Mouse (Mus musculus) T-helper 2 cell (primary cell): ENCODE measurements around the gene Itga3.
"Not testable (repeated sequence)": the region's sequence is repeated elsewhere in the genome, so short reads cannot be mapped to it uniquely, and the experiment has no call there.

Experiments
- in situ Hi-C: fragments of 300-600 bp; cut with MboI, MseI; formaldehyde crosslinking; loops from one replicate; pipeline ENCODE4 v1.15.1; 2025; ENCODE audit warnings: high pct_unique_total_duplicates

The Itga3 gene

DNA sequence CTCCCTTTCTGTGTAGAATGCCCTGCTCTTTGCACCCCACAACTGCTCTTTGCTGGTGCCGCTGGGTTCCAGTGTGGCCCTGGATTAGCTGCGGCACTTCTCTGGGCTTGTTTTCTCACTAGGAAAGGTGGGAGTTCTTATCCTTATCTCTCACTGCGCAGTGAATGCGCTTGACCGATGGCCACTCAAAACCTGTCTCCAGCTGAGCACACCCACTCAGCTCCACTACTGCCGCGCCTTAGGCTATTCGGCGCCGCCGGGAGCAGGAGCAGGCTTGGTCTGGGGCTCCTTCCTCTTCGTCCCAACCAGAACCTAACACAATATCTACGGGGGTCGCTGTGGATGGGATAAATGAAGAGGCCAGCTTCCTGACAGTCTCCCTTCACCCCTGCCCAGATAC is 43.0 kb downstream of the Itga3 start:
- in situ Hi-C loops = no loop called here

DNA sequence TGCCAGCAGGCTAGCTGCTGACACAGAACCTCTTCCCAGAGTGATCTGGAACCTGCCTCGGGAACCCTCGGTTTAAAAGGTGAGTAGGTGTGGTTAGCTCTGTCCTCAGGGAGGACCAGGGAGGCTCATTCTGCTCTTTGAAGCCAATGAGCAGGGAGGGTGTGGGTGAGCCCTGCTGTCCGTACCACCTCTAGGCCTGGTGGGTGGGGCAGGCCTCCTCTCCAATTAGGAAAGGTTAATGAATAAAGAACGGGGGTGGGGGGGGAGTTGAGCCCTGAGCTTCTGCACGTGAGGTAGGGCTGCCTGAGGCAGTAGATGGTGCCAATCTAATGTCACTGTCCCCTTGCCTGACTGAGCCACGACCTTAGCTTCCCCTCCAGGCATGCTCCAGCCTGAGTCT is 43.7 kb downstream of the Itga3 start:
- in situ Hi-C loops = no loop called here

DNA sequence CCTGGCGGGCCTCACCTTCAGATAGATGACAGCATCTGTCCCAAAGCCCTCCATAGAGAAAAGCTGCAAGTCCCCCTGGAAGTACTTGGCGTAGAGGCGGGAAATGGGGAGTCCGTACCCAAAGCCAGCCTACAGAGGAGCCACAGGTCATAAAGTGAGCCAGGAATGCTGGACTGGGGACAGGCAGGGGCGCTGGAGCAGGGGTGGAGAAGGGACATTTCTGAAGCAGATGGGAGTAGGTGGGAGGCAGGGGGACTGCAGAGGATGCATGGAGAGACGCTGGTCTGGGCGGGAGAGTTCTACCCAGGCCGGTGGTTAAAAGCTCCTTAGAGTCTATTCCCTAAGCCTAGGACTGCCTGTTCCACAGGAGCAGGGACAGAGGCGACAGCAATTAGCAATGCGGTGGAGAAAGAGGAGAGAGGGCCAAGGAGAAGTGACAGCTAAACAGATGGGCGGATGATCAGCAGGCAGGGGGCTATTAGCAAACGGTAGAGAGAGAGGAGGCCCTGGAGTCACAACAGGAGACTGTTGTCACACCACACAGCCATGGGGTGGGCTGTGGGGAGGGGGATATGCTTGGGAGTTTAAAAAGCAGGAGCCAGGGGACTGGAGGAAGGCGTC is 48.6 kb downstream of the Itga3 start:
- in situ Hi-C loops = no loop called here

DNA sequence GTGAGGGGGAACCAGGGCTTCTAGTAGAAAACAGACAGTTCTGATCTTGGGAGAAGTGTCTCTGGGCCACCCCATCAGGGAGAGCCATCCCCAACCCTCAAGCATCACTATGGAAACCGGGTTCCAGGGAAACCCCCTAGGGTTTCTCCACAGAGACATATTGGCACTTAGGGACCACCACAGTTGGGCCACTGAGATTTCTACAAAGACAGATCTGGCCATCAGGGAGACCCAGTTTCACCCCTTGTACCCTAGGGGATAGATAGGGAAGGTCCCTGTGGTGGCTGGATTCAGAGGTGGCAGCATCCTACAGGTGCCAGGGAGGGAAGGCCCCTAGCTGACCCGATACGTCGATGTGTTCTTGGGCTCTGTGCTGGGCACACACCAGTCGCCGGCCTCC is 49.8 kb downstream of the Itga3 start:
- in situ Hi-C loops = no loop called here

DNA sequence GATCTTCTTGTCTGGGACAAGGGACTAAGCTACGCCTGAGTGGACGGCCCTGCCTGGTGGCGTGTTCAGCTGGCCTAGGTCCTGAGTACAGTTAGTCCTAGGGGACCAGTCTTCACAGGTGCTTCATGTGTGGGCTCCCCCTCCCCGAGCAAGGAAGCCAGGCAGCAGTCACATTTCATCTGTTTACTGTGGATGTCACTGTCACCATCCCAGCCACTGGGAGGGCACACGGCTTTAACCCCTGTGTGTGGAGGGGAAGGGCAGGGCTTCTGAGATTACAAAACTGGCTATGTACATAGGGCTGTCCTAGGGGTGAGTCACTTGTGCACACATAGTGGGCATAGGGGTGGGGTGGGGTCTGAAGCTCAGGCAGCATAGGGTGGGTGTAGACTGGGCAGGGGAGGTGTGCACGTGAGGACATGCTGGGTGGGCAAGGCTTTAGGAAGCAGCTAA is 50.5 kb downstream of the Itga3 start:
- in situ Hi-C loops = no loop called here

DNA sequence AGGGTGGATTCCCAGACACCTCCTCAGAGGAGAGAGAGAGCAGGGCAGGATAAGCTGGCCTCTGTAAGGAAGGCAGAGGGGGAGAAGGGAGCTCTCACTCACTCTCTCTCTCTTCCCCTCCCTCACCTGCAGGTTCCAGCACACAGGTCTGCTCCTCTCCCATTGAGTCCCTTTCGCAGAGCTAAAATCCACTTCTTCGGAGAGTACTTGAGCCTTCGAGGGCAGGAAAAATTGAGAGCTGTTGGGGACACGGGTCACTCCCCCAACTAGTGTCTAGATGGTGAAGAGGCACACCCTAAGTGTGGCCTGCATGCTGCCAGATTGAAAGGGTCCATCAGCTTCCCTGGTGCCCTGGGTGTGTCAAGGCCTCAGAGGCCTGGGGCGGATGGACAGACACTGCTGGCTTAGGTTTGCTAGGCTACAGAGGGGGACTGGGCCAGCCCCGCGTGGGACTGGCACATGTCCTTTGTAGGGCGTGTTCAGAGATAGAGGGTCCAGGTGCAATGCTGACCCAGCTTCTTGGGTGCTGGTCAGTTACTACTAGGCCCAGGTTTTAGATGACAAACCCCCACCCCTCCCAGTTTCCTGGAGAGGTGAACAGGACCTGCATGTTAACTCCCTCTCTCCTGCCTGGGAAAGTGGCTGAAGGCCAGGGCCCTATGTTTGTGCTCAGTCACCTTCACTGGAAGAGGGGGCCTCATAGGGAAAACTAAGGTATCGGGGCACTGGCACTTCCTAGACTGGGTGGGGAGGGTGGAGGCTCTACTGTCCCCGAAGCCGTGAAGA is 51.2 kb downstream of the Itga3 start:
- in situ Hi-C loops = no loop called here

DNA sequence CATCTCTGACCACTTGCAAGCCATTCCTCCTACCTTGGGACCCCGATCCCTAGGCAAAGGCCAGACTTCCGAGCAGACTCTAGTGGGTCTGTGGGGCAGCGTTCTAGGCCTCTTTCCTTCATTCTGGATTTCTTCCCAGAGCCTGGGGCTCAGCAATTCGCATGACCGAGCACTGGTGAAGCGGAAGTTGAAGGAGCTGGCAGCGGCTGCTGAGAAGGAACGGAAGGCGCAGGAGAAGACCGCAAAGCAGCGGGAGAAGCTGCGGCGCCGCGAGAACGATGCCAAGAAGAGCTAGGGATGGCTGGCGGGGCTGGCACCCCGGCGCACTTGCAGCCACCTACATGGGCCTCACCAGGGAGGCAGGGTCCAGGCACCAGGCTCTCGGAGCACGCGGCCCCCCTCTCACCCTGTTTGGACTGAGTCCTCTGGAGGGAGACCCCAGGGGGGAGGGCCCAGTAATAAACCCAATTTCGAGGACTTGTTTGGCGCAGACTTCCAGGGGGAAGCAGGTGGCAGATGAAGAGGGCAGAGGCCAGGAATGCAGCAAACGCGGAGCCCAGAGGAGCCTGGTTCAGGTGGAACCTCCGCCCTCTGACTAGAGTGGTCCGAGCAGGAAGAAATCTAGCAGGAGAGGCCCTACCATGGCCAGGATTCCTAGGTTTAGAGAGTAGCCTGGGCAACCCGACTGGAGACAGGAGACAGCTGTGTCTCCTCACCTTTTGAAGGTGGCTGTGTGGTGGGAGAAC is 52.0 kb downstream of the Itga3 start:
- in situ Hi-C loops = no loop called here

DNA sequence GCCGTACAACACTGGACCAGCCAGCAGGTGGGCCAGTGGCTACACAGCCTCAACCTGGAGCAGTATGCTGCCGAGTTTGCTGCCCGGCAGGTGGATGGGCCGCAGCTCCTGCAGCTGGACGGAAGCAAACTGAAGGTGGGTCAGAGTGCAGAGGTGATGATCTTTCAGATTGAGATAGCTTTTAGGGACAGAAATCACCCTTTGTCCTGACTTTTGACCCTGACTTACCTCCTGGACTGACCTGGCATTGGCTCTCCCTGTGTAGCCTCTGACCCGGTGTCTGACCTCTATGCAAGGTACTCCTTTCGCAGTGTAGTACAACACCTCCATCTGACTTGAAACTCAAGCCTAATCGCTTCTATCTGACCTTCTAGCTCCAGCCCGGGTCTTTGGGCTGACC is 53.1 kb downstream of the Itga3 start:
- in situ Hi-C loops = no loop called here

DNA sequence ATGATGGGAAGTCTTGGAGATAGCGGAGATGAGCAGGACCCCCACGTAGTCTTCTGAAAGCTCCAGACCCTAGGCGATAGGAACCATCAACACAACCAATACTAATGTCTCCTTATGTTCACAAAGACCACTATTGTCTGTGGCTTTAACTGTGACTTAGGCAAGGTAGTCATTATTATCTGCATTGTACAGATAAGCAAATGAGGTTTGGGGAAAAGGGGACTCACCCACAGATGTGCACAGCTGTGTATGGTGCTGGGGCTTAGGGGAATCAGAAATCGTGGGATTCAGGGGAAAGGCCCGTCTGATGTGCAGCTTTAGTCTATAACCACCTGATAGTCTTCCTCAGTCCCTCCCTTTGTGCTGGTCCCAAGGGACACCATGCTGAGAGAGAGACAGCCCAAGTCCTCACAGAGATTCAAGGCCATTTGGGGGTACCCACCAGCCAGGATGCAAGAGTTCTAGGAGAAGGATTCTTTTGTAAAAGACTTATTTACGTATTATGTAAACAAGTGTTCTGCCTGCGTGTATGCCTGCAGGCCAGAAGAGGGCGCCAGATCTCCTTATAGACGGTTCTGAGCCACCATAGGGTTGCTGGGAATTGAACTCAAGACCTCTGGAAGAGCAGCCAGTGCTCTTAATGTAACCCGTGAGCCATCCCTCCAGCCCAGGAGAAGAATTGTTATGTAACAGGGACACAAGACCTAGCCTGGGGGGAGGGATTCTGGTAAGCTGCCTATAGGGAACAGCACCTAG is 54.2 kb downstream of the Itga3 start:
- in situ Hi-C loops = no loop called here

DNA sequence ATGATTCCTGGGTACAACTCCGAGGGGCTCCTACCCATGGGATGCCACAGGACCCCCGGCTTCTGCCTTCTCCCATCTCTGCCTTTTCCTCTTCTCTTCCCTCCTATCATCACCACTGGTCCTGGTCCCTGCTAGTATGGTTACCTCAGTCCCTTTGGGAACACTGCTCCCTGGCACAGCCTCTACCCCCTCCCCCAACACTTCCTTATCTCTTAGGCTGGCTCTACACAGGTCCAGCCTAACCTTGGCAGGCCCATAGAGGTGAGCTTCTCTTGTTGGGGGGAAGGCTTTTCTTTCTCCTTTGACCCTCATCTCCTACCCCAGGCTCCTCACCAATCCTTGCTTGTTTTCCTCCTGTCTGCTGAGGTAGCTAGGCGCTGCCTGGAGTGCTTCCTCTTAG is 61.1 kb downstream of the Itga3 start:
- in situ Hi-C loops = no loop called here

DNA sequence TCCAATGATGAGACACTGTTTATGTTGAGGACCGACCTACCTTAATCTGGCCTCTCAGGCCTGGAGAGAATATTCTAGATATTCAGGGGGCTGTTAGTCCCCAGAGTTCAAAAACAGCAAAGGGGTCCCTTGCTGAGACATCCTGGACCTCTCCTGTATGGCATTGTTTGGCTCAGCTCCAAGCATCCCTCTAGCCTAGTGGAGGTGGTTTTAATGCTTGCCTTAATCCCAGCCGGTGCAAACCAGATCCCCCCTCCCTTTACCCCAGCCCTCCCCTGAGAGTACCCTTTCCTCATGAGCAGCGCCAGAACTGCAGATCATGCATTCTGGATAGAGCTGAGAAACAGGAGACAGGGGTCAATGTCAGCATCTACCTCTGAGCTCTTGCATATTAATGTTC is 64.1 kb downstream of the Itga3 start:
- in situ Hi-C loops = no loop called here

DNA sequence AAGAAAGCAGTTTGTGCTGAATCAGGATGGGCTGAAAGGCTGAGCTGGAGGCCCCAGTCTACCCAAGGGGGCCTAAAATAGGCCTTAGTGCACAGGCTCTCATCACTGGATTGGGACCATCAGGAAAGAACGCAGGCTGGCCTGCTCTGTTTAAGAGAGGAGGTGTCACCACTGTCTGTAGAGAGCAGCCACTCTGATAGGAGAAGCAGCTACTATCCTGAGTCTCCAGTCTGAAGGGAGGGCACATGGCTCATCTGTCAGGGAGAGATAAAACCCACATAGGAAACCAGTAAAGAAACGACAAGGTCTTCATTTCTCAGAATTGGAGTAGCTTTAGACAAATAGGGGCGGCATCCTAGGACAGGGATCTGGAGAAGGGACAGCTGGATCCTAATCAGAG is 64.5 kb downstream of the Itga3 start:
- in situ Hi-C loops = no loop called here

DNA sequence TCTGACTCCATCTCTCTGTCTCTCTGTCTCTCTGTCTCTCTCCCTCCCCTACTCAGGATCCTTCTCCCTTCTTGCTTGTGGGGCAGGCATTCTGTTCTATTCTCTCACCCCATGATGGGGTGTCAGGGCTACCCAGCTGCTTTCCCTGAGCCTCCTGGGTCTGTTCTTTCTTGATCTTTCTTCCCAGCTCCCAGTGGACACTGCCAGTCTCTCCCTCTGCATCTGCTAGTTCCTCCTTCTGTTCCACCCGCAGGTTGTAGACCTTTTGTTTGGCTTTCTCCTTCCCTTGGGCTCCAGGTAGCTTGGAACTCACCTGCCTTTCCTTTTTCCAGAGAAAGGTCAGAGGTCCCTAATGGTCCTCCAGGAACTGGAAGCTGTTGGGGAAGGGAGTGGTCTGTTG is 65.2 kb downstream of the Itga3 start:
- in situ Hi-C loops = no loop called here

DNA sequence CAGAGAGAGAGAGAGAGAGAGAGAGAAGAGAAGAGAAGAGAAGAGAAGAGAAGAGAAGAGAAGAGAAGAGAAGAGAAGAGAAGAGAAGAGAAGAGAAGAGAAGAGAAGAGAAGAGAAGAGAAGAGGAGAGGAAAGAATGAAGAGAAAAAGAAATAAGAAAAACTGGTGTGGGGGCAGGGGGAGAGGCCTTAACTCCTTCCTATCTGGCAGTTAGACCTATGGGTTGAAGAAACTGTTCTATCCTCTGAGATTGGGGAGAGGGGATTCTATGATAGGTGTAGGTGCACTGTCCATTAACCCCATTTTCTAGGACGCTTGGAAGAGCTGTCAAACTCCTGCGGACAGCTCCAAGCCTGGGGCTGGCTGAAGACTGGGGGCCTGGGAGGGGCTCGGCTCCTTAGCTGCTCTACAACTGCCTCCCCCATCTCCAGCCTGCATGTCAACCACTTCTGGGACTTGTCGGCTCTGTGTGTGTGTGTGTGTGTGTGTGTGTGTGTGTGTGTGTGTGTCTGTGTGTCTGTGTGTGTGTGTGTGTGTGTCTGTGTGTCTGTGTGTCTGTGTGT is 65.7 kb downstream of the Itga3 start:
- in situ Hi-C loops = not testable (repeated sequence)

DNA sequence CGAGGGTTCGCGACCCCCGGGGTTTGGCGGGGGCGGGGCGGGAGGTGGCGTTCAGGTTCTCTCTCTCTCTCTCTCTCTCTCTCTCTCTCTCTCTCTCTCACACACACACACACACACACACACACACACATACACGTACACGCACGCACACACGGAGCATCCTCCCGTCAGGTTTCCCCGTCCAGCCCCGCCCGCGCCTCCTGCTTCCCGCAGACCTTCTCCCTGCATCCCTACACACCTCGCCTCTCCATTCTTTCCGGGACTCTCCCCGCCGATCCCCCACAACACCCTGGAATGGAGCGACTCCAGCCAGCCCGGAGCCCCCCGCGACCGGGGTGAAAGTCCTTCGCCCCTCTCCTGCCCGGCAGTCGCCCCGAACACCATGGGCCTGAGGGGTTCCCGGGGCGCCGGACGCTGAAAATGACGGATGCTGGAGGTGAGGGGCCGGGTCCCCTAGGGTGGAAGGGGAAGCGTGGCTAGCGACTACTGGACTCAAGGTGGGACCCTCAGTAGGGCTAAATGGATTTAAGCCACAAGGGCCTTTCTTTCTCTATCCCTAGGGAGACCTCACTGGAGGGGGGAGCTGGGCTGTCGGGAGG is 66.4 kb downstream of the Itga3 start:
- in situ Hi-C loops = no loop called here

DNA sequence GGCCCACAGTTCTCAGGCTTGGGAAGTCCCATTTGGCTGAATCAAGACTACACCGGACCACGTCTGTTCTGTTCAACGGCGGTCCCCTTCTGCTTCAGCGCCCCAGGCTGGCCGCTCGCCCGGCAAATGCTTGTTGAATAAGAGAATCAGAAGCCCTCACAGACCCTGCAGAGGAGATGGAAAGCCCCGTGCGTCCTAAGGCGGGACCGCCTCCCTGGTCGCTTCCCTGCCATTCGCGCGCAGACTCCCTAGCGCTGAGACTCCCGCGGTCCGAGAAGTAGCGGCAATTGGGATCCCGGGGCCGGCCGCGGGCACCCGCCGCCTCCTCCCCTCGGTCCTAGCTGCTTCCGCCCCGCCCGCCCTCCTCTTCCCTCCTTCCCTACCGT is 67.0 kb downstream of the Itga3 start, which contains the start of gene Samd14:
TSS of gene Samd14 (plus strand) at position 251 of the 386 bp plus-strand sequence.
- in situ Hi-C loops = no loop called here

DNA sequence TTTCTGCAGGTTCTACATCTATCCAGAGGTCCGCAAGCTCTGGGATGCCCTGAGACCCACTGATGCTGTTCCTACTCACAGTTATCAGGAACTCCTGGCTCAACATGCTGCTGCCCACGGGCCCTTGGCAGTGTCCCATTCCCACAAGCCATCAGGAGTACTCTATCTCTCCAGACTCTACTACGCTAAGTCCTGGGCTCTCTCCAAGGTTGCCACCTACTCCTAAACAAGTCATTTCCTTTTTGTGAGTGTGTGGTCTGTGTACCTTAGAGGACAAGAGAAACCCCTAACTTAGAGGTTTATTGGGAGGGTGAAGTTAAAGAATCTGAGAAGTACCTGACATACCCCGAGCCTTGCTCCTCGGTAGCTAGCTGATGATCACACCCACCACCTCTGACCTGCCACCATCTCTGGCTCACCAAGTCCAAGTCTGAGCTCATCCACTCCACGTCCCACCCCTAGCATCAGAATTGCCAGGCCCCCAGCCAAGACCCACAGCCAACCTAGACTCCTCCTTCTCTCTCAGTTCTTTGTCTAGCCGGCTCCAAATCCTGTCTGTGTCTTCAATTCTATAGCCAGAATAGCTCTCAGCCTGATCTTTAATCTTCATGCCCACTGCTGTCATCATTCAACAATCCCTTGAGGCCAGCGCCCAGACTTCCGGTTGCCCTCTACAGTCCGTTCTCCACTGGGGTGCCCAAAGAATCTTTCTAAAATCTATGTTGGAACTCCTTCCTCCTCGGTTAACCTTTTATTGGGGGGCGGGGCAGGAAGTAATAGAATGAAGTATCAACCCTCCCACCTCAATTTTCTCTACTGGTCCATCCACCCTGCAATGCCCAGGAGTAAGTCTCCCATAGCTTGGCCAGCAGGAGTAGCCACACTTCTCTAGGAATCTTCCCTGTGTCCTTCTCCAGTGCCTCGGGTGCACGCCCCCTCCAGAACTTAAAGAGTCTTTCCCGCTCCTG is 67.7 kb downstream of the Itga3 start:
- in situ Hi-C loops = no loop called here

DNA sequence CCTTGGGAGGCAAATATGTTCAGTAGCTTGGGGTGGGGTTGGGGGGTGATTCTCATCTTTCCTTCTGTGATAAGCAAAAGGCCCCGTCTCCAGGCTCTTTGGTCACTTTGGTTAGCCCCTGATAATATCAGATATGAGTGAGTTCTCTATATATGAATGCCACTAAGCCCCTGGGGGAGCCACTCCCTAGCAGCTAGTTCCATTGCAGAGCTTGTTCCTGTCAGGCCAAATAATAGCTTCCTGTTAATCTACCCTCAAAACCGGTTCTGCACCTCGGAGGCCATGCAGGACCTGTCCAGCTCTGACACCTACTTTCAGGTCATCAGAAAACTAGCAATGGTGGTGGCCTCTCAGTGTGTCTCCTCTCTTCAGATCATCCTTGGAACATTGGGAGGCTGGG is 69.2 kb downstream of the Itga3 start:
- in situ Hi-C loops = no loop called here

DNA sequence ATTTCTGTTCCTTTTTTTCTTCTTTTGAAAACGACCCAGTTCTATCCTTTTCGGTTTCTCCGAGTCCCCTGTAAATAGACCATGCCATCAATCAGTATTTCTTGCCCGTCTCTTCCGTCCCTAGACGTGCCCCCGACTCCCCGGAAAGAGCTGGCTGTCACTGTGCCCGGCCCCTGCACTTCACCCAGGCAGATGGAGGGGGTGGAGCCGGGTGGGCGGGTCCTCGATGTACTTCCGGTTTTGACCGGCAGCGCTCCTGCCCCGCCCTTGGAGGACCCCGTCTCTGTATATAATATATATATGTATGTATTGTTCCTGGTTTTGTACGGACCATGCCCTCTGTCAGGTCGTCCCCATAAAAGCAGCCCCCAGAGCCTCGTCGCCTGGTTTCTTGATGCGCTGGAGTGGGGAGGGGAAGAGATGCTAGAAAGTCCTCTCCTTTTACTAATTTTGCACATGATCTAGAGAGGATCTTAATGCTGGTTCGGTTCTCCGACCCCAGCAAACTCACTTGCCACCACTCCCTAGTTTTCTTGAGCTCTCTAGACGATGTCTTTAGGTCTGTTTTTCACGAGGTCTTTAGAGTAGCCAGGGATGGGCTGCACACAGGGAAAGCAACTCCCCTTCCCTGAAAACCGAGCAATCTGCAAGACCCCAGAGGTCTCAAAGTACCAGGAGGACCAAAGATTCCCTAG is 69.9 kb downstream of the Itga3 start:
- in situ Hi-C loops = no loop called here
